Mouse (Mus musculus): ENCODE measurements around the gene Pde7b.
A peak's percentile ranks its signal among the peaks of the same experiment; 100 is the strongest.

The Pde7b gene

GRCm38 (mm10) chr10:20421299-20421883 lies 303.5 kb downstream of the Pde7b start:
- DNase-seq (ENCODE audit: low spot score) = no peak

DNA sequence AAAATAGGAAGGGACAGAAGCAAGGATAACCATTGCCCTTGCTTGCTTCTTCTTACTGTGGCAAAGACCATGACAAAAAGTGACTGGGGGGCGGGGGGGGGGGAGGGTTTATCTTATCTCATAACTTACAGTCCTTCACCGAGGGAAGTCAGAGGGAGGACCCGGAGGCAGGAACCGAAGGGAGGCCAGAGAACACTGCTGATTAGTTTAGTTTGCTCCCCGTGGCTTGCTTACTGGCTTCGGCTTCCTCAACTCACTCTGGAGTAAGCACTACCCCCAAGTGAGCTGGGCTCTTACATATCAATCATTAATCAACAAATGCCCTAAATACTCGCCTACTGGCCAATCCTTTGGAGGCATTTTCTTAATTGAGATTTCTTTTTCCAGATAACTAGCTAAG lies 304.6 kb downstream of the Pde7b start:
- DNase-seq (ENCODE audit: low spot score) = no peak

GRCm38 (mm10) chr10:20418856-20419219 lies 306.0 kb downstream of the Pde7b start:
- no peak for DNase-seq (ENCODE audit: low spot score)

DNA sequence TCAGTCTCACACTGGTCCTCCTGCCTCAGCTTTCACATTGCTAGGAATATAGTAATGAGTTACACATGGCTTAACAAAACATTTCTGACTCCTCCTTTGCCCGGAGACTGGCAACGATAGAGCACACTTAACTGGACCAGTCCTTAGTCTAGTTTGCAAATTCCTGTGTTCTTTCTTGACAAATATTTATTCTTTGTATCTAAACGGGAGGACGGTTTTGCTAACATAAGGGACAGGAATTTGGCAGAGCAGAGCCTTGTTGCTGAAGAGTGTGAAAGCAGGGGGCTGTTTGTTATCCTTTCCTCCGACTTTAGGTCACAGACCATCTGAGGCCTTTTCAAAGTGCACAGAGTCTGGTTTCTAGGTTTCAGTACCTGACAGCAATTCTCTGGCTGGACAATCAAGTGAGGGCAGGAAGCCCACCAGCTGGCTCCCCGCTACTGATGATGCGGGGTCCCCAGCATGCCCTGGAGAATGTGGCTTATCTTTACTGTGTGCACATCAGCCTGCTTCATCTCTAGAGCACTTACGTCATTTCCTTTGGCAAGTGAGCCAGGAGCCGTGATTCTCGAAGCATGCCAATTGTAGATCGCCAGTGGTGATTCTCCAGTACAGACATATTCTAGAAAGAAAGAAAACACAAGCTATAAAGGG lies 306.5 kb downstream of the Pde7b start:
- DNase-seq (ENCODE audit: low spot score) = peak; percentile 51

DNA sequence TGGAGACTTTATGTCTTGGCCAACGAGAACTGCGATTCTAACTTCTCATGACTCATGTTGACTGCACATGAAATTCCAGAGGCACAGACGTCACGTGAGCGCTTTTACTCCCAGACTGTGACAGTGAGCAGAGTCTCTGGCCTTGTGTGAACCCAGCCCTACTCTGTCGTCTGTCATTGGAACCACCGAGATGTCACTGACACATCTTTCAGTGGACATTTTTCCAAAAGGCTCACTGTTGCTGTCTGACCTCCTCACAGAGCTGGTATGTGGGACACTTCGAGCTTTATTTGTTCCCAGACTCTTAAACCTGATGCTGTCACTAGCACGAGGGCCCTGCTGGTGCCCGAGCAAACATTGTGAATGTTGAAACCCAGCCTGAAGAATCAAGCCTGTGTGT lies 315.7 kb downstream of the Pde7b start:
- peak; percentile 69 for DNase-seq (ENCODE audit: low spot score)

GRCm38 (mm10) chr10:20408336-20408735 lies 316.5 kb downstream of the Pde7b start:
- DNase-seq (ENCODE audit: low spot score) = no peak

DNA sequence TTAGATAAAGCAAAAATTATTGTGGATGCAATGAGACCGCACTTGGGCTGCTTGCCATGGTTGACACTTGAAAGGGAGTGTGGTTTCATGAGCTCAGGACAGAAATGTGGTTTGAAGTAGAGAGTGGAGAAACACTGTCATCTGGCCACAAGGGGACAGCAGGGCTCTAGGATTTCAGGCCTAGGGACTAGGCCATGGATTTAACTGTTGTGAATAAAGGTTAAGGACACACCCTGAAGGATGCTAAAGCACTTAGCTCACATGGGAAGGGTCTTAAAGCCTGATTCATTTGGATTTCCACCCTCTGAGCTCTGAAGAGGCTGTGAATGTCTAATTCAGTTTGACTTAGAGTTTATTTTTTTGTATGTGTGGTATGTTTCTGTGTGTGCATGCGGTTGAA lies 319.4 kb downstream of the Pde7b start:
- peak; percentile 61 for DNase-seq (ENCODE audit: low spot score)

DNA sequence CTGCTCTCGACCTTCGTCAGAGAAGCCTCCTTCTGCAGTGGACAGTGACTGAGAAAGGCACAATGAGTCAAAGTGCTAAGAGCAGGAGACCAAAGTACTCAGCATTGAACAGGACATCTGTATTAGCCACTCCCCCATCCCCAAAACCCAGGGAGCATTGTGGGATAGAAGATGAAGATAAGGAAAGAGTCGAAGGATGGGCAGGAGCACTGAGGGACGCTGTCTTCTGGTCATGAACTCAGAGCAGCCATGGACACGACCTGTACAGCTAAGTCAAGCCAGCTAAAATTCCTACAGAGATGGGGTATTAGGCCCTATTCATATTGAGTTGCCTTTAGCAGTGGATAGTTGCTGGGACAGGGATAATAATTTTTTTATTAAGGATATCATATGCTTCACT lies 321.9 kb downstream of the Pde7b start:
- DNase-seq (ENCODE audit: low spot score) = no peak

DNA sequence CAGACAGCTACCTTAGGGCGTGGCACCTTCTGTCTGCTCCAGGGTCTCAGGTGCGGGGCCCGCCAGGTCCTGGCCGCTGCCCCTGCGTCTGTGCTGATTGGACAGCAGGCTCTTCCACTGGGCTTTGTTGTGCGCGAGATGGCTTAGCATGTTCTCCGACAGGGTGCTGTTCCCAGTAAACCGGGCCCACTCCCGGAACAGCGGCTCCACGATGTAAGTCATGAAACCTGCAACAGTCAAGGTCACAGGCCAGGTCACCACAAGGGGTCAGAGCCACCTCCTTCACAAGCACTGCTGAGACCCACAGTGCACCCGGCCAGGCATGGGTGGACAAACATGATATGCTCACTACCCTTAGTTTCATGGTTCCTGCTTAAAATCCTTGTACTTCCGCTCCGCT lies 324.5 kb downstream of the Pde7b start:
- DNase-seq (ENCODE audit: low spot score) = no peak

DNA sequence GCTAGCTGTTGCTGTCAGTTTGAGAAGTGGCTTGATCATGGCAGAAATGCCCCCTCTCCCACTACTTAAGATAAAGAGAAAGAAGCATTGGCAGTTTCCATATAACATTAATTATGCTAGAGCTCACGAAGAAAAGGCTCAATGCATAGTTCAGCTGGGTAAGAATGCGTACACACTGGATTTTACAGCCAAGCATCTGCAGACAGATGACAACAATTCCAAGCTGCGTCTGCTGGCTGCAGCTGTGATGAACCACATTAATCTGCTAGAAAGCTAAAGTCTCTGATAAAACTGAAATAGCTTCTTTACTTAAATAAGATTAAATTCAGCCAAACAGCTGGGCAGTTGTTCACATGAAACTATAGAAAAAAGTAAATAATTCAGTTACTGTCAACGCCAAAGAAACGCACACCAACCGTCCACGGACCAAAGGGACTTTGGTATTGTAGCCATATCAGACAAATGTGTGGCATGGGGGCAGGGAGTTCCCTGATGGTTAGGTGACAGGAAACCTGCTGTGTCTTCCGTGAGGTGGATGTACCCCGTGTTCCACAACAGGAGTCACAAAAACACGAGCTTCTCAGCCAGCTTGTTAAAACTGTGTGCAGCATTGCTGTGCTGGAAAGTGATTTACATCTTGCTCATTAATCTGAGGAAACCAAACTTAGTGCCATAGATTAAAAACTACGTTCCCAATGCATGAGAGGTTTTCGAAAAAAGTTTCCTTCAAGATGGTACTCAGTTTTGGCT lies 326.1 kb downstream of the Pde7b start:
- no peak for DNase-seq (ENCODE audit: low spot score)

- no peak for DNase-seq (ENCODE audit: low spot score)
Measured at GRCm38 (mm10) chr10:20398224-20398623, 326.7 kb downstream of the Pde7b start.

- no peak for DNase-seq (ENCODE audit: low spot score)
Measured at GRCm38 (mm10) chr10:20395778-20396177, 329.1 kb downstream of the Pde7b start.

DNA sequence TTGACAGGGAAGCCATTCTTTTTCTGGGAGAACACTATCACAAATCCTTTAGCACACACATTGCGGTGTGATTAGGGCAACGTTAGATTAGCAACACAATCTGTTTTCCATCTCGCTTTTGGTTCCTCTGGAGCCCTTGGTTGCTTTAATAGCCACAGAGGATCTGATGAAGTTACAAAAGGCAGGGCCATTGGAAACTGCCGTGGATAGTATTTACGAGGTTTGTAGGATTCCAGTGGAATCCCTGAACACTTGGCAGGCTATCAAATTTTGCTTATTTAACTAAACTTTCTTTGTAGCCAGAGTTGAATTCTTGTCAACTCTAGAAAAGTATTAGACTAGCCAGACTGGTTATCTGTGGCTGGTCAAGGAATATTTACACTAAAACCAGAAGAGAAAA lies 330.1 kb downstream of the Pde7b start:
- DNase-seq (ENCODE audit: low spot score) = no peak

DNA sequence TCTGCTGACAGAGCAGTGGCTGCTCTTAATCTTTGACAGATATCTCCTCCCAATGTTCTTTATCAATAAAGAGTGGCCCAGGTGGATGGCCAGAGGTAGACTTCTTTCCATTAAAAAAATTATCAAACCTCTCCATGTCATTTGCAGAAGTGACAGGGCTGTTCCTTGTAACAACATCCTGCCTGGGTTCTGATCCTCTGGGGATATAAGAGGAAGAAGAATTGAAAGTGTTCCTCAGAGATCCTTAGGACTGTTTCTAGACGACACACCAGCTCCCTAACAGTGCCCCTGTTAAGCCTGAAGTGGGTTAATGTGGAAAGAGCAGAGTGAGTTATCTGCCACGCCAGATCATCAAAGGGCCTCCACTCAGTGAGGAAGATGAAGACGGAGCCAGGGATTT lies 334.3 kb downstream of the Pde7b start:
- no peak for DNase-seq (ENCODE audit: low spot score)

- no peak for DNase-seq (ENCODE audit: low spot score)
Measured at GRCm38 (mm10) chr10:20382807-20383419, 342.0 kb downstream of the Pde7b start.

DNA sequence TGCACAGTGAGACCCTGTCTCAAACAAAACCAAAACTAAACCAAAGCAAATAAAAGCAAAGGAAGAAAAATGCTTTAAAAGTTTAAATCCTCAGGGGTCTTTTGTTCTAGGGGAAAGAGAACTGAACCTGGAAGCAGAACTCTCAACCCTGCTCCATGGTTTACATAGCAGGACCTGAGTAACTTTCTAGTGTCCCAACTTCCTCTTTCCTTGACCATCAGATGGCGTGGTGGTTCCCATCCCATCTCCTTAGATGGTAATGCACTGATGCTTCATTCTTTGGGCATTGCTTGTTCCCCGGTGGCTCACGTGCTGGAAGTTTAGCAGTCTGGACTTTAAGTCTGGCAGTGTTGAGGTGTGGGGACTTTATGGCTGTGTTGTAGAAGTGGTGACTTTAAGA lies 343.5 kb downstream of the Pde7b start:
- no peak for DNase-seq (ENCODE audit: low spot score)

- DNase-seq (ENCODE audit: low spot score) = no peak
Measured at GRCm38 (mm10) chr10:20380798-20381197, 344.1 kb downstream of the Pde7b start.

DNA sequence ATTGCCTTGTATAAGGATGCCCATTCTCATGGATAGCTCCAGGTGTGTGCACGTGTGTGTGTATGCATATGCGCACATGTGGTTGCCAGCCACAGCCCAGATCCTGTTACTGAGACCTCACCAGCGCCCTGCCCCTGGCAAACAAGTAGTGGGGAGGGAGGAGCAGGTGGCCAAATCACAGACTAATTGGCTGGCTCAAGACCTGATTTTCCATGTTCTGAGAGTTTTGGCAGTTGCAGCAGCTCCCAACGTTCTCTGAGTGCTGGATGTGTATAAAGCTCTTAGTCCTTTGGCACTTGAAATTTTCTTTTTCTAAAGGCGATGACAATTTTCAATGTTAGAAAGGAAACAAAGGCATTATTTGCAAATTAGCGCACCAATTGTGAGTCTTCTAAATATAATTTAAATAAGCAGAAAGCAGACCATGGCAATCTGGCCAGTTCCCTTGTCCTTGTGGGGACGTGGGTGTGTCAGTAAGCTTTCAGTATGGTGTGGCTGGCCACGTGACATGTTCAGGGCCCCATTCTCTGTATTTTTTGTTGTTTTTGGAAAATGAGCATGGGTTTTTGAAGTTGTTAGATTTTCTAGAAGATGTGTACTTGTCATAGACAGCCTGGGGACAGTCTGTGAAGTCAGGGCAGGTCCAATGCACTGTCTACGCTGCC lies 345.7 kb downstream of the Pde7b start:
- peak; percentile 7 for DNase-seq (ENCODE audit: low spot score)

DNA sequence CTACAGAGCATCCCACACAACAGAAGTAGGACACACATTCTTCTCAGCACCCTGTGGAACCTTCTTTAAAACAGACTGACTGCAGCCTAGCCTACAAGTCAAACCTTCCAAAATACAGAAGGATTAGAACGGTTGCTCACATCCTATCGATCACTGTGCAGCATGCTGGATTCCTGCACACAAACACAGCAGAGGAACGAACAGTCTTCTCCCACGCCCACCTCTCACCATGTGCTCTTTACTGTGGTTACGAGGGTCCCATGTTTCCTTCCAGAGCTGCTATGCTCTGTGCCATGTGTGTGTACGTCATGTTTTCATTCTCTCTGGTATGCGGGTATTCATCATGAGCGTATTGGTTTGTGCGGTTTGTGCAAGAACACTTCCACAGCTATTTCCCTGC lies 347.3 kb downstream of the Pde7b start:
- no peak for DNase-seq (ENCODE audit: low spot score)

DNA sequence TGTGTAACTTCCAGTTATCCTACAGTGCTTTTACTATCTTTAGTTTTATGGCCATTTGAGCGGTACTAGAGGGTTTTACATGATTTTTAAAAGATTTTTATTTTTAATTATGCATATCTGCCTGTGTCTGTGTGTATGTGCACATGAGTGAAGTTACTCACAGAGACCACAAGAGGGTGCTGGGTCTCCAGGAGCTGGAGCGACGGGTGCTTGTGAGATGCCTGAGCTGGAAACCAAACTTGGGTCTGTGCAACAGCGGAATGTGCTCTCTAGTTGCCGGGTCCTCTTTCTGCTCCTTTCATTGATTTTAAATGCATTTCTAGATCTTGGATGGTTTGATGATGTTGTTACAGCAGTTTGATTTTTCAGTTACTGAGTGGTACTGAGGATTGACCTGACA lies 352.8 kb downstream of the Pde7b start:
- no peak for DNase-seq (ENCODE audit: low spot score)

- no peak for DNase-seq (ENCODE audit: low spot score)
Measured at GRCm38 (mm10) chr10:20362450-20363118, 362.3 kb downstream of the Pde7b start.
